Mouse (Mus musculus): ENCODE results near the gene Prkce. TPM values are rescaled to one million over a fixed set of nuclear protein-coding genes. Genes with fewer than 3 reads are reported as not detected.

Gene Prkce
- total RNA-seq (2021): 100 to 1,000 TPM; 273 to 281 TPM

DNA sequence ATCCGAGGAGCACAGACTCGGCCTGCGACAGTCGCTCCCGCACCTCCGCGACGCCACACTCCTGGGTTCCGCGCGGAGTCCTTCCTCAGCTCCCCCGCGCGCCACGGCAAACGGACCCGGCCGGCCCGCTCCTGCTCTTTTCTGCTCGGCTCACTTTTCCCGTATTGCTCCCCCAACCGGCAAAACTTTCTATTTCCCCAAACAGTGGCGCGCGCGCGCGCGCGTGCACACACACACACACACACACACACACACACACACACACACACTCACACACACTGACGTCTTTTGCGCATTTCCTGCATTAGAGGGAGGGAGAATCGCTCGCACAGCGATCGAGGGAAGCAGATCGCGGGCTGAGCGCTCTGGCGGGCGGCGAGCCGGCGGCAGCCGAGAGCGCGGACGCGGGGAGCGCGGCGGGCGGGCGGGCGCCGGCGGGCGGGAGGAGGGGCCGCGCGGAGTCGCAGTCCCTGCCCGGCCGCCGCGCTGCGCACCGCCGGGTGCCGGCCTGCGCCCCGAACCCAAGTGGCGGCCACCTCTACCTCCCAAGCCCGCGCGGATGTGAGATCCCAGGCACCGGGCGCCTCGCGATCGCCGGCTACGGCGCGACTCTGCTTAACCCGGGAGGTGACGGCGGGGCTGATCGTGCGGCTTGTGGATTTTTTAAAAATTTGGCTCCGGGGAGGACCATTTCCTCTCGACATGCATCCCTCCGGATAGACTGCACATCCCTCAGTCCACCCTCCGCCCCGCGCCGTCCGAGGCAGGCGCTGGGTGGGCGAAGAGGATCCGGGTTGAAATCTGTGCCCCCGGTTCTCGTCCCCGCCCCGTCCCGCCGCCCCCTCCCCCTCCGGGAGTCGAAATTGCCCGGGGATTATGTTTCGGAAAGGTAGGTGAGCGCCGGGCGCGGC lies at the start of gene Prkce:
Gene Prkce, plus strand, starts transcription at position 466 of the 911 bp plus-strand sequence.
- peak; percentile 80 to 91 for DNase-seq (ENCODE audit: extremely low spot score in 1 of 2, low spot score in 2 of 2)
- intact Hi-C loops (cut with DNase I): loop anchor here (5.0 kb wide), 3 partner anchors 85 to 280 kb away; no protein-coding TSS in a partner anchor

DNA sequence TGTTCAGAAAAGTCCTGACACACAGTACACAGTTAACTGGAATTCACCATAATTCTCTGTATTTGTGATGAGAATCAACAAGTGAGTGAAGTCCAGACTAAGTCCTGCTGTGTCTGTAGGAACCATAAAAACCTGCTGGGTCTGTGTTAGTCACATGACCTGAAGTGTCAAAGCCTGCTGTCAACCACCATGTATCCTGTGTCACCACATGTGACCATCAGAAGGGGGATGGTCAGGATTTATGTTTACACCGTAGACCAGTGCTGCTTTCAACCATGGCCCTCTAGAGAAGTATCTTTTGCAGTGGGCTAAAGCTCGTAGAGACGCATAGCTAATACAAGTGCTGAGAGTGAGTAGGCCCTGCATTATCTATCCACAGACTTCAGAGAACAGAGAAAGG lies 44.4 kb upstream of the Prkce start:
- intact Hi-C loops (cut with DNase I): no loop called here
- DNase-seq (ENCODE audit: extremely low spot score in 1 of 2, low spot score in 2 of 2): no peak

DNA sequence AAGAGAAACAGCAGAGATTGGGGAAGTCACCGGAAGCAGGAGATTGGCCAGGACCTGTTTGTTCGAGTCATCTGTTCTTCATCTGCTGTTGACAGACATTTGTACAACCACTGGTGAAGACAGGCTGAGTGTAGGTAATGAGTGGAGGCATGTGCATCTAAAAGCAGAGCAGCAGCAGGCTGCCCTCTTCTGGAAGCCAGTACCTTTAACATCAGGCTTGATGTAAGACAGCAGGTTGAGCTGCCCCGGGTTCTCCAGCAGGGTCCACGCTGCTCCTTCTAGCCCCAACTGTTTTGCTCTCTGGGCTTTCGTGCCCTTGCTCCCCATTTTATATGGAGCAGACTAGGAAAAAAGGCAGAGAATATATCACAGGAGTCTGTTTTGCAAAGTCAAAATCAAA lies 41.7 kb upstream of the Prkce start:
- no peak for DNase-seq (ENCODE audit: extremely low spot score in 1 of 2, low spot score in 2 of 2)
- intact Hi-C loops (cut with DNase I): no loop called here

DNA sequence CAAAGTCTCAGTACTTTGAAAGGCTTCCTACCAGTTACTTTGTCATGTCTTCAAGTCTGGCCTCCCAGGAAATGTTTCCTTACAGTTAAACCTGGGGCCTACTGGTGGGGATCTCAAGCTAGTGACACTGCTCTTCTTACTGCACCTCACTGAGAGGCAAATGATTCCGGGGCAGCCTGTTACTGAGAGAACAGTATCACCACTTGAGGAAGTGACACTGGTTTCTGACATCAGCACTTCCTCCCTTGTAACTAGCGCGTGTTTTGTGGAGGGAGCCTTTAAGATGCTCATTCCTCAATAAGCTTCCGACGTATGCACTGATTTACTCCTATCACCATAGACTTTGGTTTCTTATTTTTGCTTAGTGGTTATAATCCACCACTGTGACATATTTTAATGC lies 39.4 kb upstream of the Prkce start:
- no peak for DNase-seq (ENCODE audit: extremely low spot score in 1 of 2, low spot score in 2 of 2)
- intact Hi-C loops (cut with DNase I): no loop called here

DNA sequence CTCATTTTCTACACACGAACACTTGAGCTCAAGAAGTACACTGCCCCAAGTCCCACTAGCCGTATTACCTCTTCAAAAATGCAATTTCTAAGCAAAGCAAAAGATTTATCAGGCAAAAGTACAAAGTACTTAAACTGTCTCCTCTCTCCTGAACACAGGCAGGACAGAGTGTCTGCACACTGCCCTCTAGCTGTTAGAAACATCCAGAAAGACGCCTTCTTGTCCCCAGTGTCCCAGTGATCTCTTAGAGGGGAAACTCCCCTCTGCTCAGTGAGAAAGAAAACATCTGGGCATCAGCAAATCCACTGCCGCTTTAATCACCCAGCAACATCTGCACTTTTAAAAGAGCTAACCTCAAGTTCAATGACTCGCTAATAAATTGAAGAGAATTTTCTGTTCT lies 35.1 kb upstream of the Prkce start:
- no peak for DNase-seq (ENCODE audit: extremely low spot score in 1 of 2, low spot score in 2 of 2)
- intact Hi-C loops (cut with DNase I): no loop called here

DNA sequence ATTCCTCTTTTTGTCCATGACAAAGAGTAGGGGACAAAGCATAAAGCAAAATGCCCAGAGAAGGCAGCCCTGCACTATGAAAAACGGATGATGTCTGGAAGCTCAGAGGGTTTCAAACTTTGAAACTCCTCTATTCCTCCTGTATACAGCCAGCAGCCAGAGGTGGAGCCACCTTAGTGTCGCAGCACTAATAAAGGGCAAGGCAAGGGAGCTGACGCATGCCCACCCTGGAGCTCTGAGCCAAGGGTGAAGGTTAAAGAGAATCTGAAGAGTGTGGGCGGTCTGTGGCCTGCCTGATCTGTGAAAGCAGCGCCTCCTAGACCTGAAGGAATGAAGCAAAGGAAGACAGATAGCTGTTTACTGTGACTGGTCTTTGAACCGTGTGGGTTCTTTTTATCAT lies 33.1 kb upstream of the Prkce start:
- no peak for DNase-seq (ENCODE audit: extremely low spot score in 1 of 2, low spot score in 2 of 2)
- intact Hi-C loops (cut with DNase I): no loop called here

DNA sequence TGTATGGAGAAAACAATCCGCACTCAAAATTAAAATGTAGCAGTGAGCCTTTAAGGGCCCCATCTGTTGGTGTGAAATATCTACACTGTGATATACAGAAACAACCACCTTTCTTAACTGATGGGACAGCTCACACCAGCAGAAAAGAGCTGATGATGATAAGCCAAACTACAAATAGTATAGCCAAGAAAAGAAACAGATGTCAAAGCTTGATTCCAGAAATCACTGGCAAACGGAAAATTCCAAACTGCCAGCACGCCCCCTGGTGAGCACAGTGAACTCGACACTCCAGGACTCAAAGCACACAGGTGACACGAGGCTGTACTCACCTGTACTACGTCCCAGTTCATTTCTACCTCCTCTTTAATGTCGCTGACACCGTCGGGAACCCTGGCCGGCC lies 31.8 kb upstream of the Prkce start:
- no peak for DNase-seq (ENCODE audit: extremely low spot score in 1 of 2, low spot score in 2 of 2)
- intact Hi-C loops (cut with DNase I): no loop called here

DNA sequence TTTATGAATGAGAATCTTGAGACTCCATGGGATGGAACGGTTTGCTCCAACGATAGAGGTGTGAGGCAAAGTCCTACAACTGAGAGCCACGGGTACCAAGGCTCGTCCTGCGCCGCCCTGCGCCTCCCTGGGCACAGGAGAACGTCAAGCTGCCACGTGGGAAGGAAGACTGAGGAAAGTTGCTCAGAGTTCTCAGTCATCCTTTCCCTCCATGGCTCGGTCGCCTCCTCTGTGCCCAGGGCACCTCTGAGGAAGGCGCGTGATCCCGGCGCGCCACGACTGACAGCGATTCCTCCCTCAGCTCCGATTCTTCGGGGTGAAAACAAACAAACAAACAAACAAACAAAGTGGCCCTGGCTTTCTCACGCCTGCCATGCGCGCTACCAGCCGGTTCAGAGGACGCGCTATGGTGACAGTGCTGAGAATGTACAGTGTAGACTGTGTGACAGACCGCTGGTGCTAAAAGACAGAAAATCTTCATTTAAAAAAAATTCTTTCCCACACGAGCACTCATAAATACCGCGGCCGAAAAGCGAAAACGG lies 23.0 kb upstream of the Prkce start:
- DNase-seq (ENCODE audit: extremely low spot score in 1 of 2, low spot score in 2 of 2): peak in 1 of 2 experiments; percentile 26

DNA sequence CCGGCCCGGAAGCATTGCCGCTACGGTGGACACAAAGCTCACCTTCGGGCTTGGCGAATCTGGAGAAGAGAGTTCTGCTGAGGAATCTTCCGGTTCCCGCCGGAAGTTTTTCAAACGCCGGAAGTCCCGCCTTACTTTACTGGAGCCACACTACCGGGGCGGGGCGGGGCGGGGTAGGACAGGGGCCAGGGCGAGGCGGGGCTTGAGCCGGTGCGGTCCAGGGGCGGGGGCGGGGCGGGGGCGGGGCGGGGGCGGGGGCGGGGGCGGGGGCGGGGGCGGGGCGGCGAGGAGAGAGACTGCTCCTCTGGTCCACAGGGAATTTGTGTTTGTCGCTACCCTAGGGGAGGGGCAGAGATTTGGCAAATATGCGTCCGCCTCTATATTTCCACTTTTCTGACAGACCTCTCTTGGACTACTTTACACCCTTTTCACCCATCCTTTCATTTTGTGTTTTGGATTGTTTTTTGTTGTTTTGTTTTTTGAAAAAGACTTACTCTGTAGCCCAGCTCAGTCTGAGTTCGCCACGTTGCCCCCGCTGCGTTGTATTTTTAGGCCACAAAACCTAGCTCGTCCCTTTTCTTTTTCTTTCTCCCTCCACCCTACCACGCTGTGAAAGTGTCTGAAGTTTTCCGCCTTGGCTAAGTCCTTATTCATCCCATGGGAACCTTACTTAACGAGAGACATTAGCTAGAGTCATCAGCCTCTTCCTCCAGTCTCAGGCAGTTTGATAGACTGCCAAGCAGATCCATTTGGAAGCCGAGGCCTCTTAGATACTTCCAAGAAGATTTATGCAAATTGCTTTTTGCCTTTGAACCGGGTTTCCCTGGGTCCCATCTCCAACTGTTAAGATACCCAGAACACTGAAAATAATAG lies 22.3 kb upstream of the Prkce start, which contains the start of gene Srbd1:
Gene Srbd1, minus strand, starts transcription at position 97 of the 873 bp plus-strand sequence.
- intact Hi-C loops (cut with DNase I): no loop called here

More for the DNA sequence above, 23.0 kb upstream of the Prkce start:
- intact Hi-C loops (cut with DNase I): no loop called here

DNA sequence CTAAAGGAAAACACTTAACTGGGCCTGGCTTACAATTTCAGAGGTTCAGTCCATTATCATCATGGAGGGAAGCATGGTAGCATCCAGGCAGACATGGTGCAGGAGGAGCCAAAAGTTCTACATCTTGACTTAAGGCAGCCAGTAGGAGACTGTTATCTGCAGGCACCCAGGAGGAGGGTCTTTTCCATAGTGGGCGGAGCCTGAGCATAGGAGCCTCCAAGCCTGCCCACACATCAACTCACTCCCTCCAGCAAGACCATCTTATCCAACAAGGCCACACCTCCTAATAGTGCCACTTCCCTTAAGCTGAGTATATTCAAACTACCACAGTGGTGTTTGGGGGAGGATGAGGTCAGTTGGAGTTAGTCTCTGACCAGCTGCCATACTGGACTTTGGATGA lies 17.9 kb upstream of the Prkce start:
- no peak for DNase-seq (ENCODE audit: extremely low spot score in 1 of 2, low spot score in 2 of 2)
- intact Hi-C loops (cut with DNase I): loop anchor here (10.0 kb wide), 1 partner anchor 665 kb away; no protein-coding TSS in a partner anchor

More for the DNA sequence above, 22.3 kb upstream of the Prkce start, which contains the start of gene Srbd1:
- peak; percentile 90 to 93 for DNase-seq (ENCODE audit: extremely low spot score in 1 of 2, low spot score in 2 of 2)

DNA sequence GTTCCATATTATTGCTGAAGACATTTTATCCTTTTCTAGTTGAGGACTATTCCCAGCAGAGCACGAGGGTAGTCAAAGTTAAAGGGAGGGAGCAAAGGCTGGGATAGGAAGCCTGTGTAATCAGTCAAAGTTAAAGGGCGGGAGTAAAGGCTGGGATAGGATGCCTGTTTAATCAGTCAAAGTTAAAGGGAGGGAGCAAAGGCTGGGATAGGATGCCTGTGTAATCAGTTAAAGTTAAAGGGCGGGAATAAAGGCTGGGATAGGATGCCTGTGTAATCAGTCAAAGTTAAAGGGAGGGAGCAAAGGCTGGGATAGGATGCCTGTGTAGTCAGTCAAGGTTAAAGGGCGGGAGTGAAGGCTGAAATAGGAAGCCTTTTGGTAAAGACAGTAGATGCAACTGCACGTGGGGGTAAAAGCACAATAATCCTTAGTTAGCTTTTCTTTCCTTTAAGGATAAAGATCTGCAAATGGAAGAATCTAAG lies 16.7 kb upstream of the Prkce start:
- intact Hi-C loops (cut with DNase I): loop anchor here (10.0 kb wide), 1 partner anchor 664 kb away; no protein-coding TSS in a partner anchor
- DNase-seq (ENCODE audit: extremely low spot score in 1 of 2, low spot score in 2 of 2): peak; percentile 67 to 80

DNA sequence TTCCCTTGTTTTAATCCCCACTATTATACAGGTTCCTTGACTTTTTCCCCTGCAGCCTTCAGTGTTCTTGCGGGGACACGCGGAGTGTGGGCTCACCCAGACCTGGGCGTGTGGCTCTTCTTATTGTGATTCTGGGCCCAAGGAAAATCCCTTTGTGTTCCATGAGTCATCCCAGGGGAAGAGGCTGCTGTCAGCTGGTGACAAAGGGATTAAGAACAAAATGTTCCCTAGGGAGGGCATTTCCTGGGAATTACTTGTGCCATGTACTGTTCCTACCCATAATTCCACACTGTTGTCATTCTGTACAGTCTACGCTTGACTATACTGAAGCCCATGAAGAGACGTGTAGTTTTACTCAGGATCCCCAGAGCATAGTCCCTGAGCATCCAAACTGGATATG lies 10.6 kb upstream of the Prkce start:
- no peak for DNase-seq (ENCODE audit: extremely low spot score in 1 of 2, low spot score in 2 of 2)
- intact Hi-C loops (cut with DNase I): loop anchor here (10.0 kb wide), 1 partner anchor 658 kb away; no protein-coding TSS in a partner anchor

DNA sequence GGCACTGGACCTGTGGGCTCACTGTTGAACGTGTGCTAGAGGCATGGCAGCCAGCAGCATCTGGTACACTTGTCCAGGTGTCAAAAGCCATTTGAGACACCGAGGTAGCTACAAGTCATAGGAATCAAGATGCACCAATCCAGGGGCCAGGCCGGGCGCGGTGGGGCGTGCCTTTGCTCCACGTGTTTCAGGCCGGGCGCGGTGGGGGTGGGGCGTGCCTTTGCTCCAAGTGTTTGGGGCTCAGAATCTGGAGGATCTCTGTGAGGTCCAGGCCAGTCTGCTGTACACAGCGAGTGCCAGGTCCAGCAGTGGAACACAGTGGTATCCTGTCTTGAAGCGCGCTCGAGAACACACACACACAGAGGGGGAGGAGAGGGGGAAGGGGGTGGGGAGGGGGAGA lies 4.9 kb upstream of the Prkce start:
- intact Hi-C loops (cut with DNase I): loop anchor here (2.0 kb wide), 1 partner anchor 742 kb away; no protein-coding TSS in a partner anchor
- no peak for DNase-seq (ENCODE audit: extremely low spot score in 1 of 2, low spot score in 2 of 2)

DNA sequence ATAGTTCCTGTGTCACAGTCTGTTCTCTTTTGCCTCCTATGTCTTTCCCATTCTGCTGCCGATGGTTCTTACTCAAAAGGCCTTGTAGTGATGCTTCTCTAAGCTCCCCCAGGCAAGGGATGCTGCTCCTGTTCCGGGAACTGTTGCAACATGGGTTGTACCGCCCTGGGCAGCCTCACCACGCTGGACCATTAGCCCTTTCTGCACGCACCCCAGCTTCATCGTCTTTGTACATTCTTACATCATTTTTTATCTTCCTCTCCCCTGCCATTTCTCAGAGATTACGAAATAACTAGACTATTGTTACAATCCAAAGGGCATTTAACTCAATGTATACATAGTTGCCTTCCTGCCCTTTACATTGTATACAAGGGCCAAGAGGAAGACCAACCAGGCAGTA lies 3.2 kb upstream of the Prkce start:
- DNase-seq (ENCODE audit: extremely low spot score in 1 of 2, low spot score in 2 of 2): no peak
- intact Hi-C loops (cut with DNase I): no loop called here

DNA sequence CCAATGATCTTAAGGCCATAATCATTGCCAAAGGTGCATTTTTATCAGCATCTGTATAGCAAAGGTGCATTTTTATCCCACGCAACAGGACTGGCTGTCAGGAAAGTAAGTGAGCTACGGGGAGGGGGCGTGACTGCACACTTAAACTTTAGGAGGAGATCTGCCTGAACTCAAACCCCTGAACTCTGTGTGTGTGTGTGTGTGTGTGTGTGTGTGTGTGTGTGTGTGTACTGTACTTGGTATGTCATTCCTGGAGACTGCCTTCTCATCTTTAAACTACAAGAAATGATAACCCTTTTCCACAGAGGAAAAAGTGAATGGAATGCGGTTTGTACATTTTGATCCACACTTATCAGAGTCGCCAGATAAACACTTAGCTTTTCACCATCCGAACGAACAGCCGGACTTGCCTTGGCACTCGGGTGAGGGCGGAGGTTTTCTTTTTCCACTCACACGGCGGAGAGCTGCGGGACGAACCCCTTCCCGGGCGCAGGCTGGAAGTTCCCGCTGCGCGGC lies 1.5 kb upstream of the Prkce start:
- DNase-seq (ENCODE audit: extremely low spot score in 1 of 2, low spot score in 2 of 2): no peak
- intact Hi-C loops (cut with DNase I): loop anchor here (5.0 kb wide), 3 partner anchors 86 to 281 kb away; no protein-coding TSS in a partner anchor

DNA sequence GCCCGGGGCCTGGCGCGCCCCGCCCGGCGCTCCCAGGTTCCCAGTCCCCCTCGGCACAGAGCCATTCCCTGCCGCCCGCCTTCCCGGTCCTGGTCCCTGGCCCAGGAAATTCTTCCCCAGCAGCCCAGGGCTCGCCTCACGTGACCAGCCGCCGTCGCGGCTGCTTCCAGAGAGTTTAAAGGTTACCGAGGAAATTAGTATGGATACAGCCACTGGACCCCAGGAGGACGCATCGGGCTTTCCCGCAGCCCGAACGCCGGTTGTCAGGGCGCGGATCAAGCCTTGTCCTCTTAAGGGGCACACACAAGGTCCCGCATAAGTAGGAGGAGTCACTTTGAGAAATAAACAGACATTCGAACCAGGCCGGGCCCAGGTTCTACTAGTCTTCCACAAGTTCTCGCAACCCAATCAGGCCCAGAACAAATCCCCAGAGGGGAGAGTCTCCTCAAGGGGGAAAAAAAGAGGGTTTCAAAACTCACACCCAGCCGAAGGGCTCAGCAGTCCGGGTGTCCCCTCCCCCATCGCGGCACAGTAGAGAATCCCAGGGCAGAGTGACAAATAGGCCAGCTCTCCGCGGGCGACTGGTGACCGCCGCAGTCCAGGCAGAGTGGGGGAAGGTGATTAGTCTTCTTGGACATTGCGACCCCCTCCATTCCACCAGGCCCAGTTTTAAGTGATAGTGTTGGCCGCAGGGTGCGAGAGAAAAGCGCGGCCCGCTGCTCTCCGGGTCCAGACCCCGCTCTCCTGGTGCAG lies 842 bp upstream of the Prkce start:
- peak; percentile 56 to 89 for DNase-seq (ENCODE audit: extremely low spot score in 1 of 2, low spot score in 2 of 2)
- intact Hi-C loops (cut with DNase I): loop anchor here (5.0 kb wide), 3 partner anchors 86 to 281 kb away; no protein-coding TSS in a partner anchor

DNA sequence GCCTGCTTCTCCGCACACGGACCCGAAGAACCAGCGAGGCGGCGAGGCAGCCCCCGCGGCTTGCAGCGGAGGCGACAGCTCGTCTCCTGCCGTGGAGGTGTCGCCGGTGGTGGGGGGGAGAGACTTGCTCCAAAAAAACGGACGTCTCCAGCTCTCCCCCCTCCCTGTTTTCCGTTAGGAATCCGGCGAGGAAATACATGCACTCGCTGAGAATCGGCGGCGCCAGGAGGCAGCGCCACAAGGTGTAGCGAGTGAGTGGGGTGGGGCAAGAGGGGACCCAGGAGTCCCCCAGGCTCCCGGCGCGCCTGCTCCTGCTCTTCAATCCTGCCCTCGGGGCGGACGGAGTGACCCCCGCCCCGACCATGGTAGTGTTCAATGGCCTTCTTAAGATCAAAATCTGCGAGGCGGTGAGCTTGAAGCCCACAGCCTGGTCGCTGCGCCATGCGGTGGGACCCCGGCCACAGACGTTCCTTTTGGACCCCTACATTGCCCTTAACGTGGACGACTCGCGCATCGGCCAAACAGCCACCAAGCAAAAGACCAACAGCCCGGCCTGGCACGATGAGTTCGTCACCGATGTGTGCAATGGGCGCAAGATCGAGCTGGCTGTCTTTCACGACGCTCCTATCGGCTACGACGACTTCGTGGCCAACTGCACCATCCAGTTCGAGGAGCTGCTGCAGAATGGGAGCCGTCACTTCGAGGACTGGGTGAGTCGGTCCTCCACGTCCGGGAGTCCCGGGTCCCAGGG lies 821 bp downstream of the Prkce start:
- DNase-seq (ENCODE audit: extremely low spot score in 1 of 2, low spot score in 2 of 2): peak in 1 of 2 experiments; percentile 73
- intact Hi-C loops (cut with DNase I): loop anchor here (5.0 kb wide), 3 partner anchors 84 to 279 kb away; no protein-coding TSS in a partner anchor
